Comparison of ENCODE assay signal across 8 mouse cellular contexts in the genomic region with DNA sequence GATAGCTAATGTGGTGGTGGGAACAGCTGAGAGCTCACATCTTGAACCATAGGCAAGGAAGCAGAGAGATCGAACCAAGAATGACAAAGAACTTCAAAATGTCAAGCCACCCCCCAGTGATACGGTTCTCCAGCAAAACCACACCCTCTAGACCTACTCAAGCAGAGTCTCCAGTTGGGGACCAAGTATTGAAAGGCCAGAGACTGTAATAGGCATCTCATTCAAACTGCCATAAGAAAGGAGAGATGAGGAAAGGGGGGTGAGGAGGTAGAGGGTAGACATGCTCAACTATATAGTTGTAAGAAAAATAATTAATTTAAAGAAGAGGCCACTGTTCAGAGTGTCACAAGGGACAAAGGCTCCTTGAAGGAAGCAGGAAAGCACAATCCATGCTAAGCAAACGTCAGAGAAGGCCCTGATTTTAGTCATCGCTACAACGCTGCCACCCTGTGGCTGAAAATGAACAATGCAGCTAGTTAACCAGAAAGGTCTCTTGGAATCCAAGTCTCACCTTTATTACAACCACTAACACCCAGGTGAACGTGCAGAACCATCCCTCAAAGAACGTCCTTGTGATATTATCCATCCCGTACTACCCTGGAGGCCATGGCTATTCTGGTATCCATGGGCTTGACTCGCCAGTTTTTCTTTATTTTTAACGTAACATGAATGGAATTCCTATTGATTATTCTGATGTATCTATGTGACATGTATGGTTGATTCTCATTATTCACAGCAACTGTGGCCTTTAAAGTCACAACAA. TPM values are rescaled to one million over a fixed set of nuclear protein-coding genes. Genes with fewer than 3 reads are reported as not detected.
A peak's percentile ranks its signal among the peaks of the same experiment; 100 is the strongest.
DNase-seq lines count a peak whose midpoint lies in the region; ATAC-seq lines count a peak whose summit lies in the region.

No protein-coding gene starts in this region.

- WGBS in embryonic facial prominence, embryonic 14.5 days = 25% methylated on average over 10 of the region's 10 CpGs

- H3K27me3 ChIP-seq in embryonic facial prominence, embryonic 14.5 days (replicated peaks; ENCODE audit: control insufficient read depth, insufficient read depth, low read length) = no peaks in the 10 kb centered on the region

- H3K4me2 ChIP-seq in embryonic facial prominence, embryonic 14.5 days (ENCODE audit: low read depth, low read length) = no peak overlapping the region

- no peak for ATAC-seq in embryonic facial prominence, embryonic 14.5 days (ENCODE audit: low read depth)

- H3K4me1 ChIP-seq in embryonic facial prominence, embryonic 14.5 days (ENCODE audit: control insufficient read depth, insufficient read depth, low read length) = 0 out of 2 replicates have a peak, but pooled peaks cover 3% of the 10 kb centered on the region

- no peak overlapping the region for H3K9ac ChIP-seq in embryonic facial prominence, embryonic 14.5 days (ENCODE audit: low read depth, low read length)

- no peak overlapping the region for H3K4me3 ChIP-seq in embryonic facial prominence, embryonic 14.5 days (ENCODE audit: low read depth, low read length)

- H3K9me3 ChIP-seq in embryonic facial prominence, embryonic 14.5 days (ENCODE audit: control insufficient read depth, low read length) = peaks cover 3% of the 10 kb centered on the region; the same call in 1 of the 2 replicates

- H3K36me3 ChIP-seq in embryonic facial prominence, embryonic 14.5 days (ENCODE audit: control insufficient read depth, insufficient read depth, low read length) = no peaks in the 10 kb centered on the region

- H3K27ac ChIP-seq in embryonic facial prominence, embryonic 14.5 days (replicated peaks; ENCODE audit: low read depth, low read length) = no peak overlapping the region

- DNase-seq in ES-CJ7 (ENCODE audit: low read depth, low spot score) = peak; percentile 76
- DNase-seq in adrenal gland, postnatal 4 days (ENCODE audit: low spot score in 2 of 2) = peak; percentile 34 to 50
- DNase-seq in embryonic facial prominence, embryonic 14.5 days (ENCODE audit: low spot score) = peak; percentile 75
- DNase-seq in heart, postnatal 4 days = peak; percentile 82
- DNase-seq in layer of hippocampus, adult 8-10 months (ENCODE audit: low spot score in 2 of 2) = peak; percentile 48 to 80
- DNase-seq in lung, postnatal 14 days = peak; percentile 84
- DNase-seq in right cerebral cortex, adult 2 months (ENCODE audit: low spot score in 2 of 2) = peak; percentile 85
- no peak for DNase-seq in Muller cell, postnatal 12 days (ENCODE audit: inconsistent ontology term)

RNA-seq across cellular contexts. Expression of a gene that starts 5.9 kb away (rescaled TPM):
- total RNA-seq in adrenal gland, postnatal 4 days (2021) = 10 to 100 TPM; 71.3 to 78.3 TPM
- 34.5 and 35.3 TPM in 2 replicates for polyA plus RNA-seq in embryonic facial prominence, embryonic 14.5 days (2014; fragmentation: Nextera tagmentation; extraction: Ambion mirVana)
- total RNA-seq in heart, postnatal 4 days (2021) = 10 to 100 TPM; 61.7 to 66.7 TPM
- 10 to 100 TPM; 10.3 to 15.9 (median 12.8) TPM for total RNA-seq in layer of hippocampus, adult 8-10 months (2022)
